Mouse (Mus musculus) adrenal gland, adult 8-10 months (tissue): Measurements from ENCODE around the gene I0C0044D17Rik. TPM values are rescaled to one million over a fixed set of nuclear protein-coding genes. Genes with fewer than 3 reads are reported as not detected.

Source experiments
- DNase-seq: peaks from one replicate; pipeline ENCODE4 v3.0.0; 2022
- total RNA-seq, 4 experiments: library from RNA; stranded (reverse); gene quantifications; 2 replicates each; pipeline ENCODE4 v1.2.4; 2022

Gene I0C0044D17Rik
- total RNA-seq, 4 experiments from 2014 or later, result not detected

DNA sequence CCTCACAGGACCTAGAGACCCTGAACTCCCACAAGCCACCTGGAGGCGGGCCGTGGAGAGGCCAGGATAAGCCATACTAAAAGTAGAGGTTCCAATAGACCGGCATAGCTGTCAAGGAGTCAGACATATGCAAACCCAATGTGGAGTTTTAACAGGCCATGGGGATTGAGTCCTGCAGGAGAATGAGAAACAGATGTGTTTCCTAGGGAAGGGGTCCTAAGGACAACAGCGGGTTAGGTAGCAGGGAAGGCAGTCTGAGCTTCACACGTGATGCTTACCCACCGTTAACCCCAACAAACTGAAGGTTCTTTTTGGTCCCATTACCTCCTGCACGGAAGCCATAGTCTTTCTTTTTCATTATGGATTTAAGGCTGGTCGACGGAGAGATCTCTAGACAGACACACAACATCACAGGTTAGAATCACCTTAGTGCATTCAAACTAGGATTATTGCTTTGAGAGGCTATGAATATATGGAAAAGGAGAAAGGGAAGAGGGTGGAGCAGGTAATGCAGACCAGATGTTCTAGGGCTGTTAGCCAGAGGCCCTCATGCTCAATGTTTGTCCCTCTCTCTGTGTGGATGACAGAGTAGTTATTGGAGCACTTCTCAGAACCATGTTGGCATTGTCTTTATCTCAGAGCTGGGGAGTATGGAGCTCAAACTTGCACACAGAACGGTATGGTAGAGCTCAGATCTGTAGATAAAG, 46.8 kb downstream of the I0C0044D17Rik start:
- DNase-seq, result no peak

DNA sequence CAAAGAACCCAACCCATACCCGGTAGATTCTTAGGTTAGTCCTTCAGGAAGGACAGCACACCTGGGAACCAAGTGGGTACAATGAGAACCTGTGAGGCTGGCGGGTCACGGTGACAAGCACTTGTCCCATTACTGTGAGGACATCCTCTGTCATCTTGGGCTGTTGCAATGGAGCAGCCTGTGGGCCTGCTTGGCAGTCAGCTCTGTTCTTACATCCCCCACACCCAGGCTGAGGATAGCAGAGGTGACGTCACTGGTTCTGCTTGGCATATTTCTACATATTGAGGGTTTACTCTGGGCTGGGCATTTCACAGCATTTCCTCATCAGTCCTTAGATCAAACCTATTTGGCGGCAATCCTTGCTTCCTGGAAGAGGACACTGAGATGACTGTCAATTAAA, 49.9 kb downstream of the I0C0044D17Rik start:
- DNase-seq, result no peak

Other genes with a start within 250 kb of the I0C0044D17Rik start
- under 1 TPM in 1 of 4 experiments, not detected in 3; 0.28 TPM for gene L1td1, start 97.1 kb downstream of the I0C0044D17Rik start, total RNA-seq
- gene Kank4, start 6.3 kb downstream of the I0C0044D17Rik start, total RNA-seq, result 1 to 10 TPM; 3.1 to 4.2 (median 4.0) TPM
- 10 to 100 TPM; 25.9 to 34.6 (median 29.9) TPM for gene Usp1, start 100.0 kb upstream of the I0C0044D17Rik start, total RNA-seq
- gene Angptl3, start 207.1 kb upstream of the I0C0044D17Rik start, total RNA-seq, result 1 to 10 TPM in 1 of 4 experiments, under 1 TPM in 2, not detected in 1; 0.25 to 1.2 (median 0.31) TPM